Mouse (Mus musculus) heart, postnatal 0 days (tissue): ENCODE data around the gene Rdm1. TPM values are rescaled to one million over a fixed set of nuclear protein-coding genes. Genes with fewer than 3 reads are reported as not detected.
"Not testable (repeated sequence)": the region's sequence is repeated elsewhere in the genome, so short reads cannot be mapped to it uniquely, and the experiment has no call there.

Source experiments
- ATAC-seq: fragments of 200-750 bp; cut with Nextera tagmentation; 2 replicates; pipeline ENCODE4 v1.8.0; 2017; ENCODE audit warnings: low read depth, moderate number of reproducible peaks, moderate library complexity; ENCODE audit not compliant: insufficient read depth
- DNase-seq: peaks from one replicate; pipeline ENCODE4 v3.0.0-alpha.2; 2016; ENCODE audit warnings: low spot score
- H3K27ac ChIP-seq: fragments of 300-500 bp; sonication (generic); 2 replicates; pipeline ENCODE4 v1.5.1; 2014; ENCODE audit warnings: low read depth, mild to moderate bottlenecking
- H3K27me3 ChIP-seq: fragments of 300-500 bp; sonication (generic); 2 replicates; pipeline ENCODE4 v1.6.1; 2014; ENCODE audit warnings: low read length, mixed read lengths; ENCODE audit not compliant: control insufficient read depth, insufficient read depth
- H3K36me3 ChIP-seq: fragments of 300-500 bp; sonication (generic); replicated peaks from 2 replicates; pipeline ENCODE4 v1.6.1; 2014; ENCODE audit warnings: low read length, mixed read lengths; ENCODE audit not compliant: control insufficient read depth, insufficient read depth
- H3K4me1 ChIP-seq: fragments of 300-500 bp; sonication (generic); 2 replicates; pipeline ENCODE4 v1.6.1; 2014; ENCODE audit warnings: antibody characterized with exemption; ENCODE audit not compliant: control insufficient read depth, insufficient read depth
- H3K4me2 ChIP-seq: fragments of 300-500 bp; sonication (generic); 2 replicates; pipeline ENCODE4 v1.6.1; 2014; ENCODE audit warnings: low read depth, mild to moderate bottlenecking, low read length, moderate library complexity
- H3K4me3 ChIP-seq: fragments of 300-500 bp; sonication (generic); 2 replicates; pipeline ENCODE4 v1.5.1; 2014; ENCODE audit warnings: low read depth, low read length
- H3K9ac ChIP-seq: fragments of 300-500 bp; sonication (generic); replicated peaks from 2 replicates; pipeline ENCODE4 v1.6.1; 2014; ENCODE audit warnings: low read depth, low read length, mixed read lengths
- H3K9me3 ChIP-seq: fragments of 300-500 bp; sonication (generic); replicated peaks from 2 replicates; pipeline ENCODE4 v1.6.1; 2016; ENCODE audit warnings: low read length; ENCODE audit not compliant: control insufficient read depth
- CTCF ChIP-seq: IDR thresholded peaks from 2 replicates; pipeline ENCODE4 v1.5.1; 2016; ENCODE audit warnings: antibody characterized with exemption, control low read depth, low read depth
- EP300 ChIP-seq: IDR thresholded peaks from 2 replicates; pipeline ENCODE4 v1.6.1; 2016; ENCODE audit warnings: antibody characterized with exemption, low read depth
- WGBS: fragments of 180-500 bp; shearing (Covaris S2); extraction: QIAGEN DNeasy Blood & Tissue Kit; methylation state at CpG from one replicate; pipeline ENCODE4 v1.1.7; 2014; 5-methylcytosine and 5-hydroxymethylcytosine counted together
- polyA plus RNA-seq: library from polyadenylated mRNA; unstranded; fragments of >200 nt; fragmentation: Nextera tagmentation; extraction: Ambion mirVana; gene quantifications from 2 replicates; pipeline ENCODE4 v1.2.1, GENCODE M21; 2015
- total RNA-seq: library from RNA; depleted of rRNA; stranded (reverse); fragments of >200 nt; gene quantifications from 2 replicates; pipeline ENCODE4 v1.2.3, GENCODE M21; 2014; ENCODE audit warnings: low replicate concordance; rRNA removed

Gene Rdm1
- total RNA-seq (44.1 and 44.5 TPM in 2 replicates), polyA plus RNA-seq (38.1 and 40.4 TPM in 2 replicates)

DNA sequence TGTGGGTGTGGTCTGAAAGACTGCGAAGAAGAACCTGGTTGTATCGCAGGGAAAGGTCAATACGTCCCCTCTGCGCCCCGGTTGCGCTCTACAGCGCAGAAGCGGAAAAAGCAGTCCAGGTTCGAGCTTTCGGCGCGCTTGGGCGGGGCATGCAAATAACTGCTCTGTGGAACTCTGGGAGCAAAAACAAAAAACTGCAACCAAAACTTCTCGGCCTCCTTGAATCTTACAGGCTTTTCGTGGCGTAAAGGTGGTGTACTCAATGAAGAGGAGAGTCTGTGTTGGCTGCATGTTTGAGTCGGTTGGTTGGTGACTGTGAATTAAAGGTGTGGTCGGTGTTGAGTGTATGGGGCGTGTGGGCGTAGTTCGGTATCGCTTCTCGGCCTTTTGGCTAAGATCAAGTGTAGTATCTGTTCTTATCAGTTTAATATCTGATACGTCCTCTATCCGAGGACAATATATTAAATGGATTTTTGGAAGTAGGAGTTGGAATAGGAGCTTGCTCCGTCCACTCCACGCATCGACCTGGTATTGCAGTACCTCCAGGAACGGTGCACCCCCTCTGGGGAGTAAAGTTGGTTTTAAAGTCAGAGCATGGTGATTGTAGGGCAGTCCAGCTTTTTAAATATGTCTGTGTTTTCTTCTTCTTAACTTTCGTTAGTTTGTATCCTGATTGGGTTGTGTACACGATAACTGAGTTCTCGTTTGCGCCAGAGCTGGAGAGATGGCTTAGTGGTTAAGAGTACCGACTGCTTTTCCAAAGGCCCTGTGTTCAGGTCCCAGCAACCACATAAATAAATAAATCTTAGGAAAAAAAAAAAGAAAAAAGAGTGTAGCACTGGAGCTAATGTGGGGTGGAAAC is at the start of gene Rdm1:
Gene Rdm1 (plus strand): TSS at position 201 of the 862 bp plus-strand sequence.
- peak within 1 kb of the TSS; percentile 80 for H3K9ac ChIP-seq
- H3K4me3 ChIP-seq = peak within 1 kb of the TSS; percentile 73
- DNase-seq (peak; percentile 93), ATAC-seq (peak; percentile 85)
- no peaks in the 10 kb centered on the region for H3K27me3 ChIP-seq
- peaks cover 9% of the 10 kb centered on the region; the same call in 1 of the 2 replicates for H3K36me3 ChIP-seq
- H3K27ac ChIP-seq = peak within 1 kb of the TSS; percentile 98
- under 1% methylated on average over 32 of the region's 34 CpGs for WGBS
- peak within 1 kb of the TSS; percentile 96 for H3K4me2 ChIP-seq
- TF ChIP-seq CTCF (no peak), EP300 (peak; percentile 83)
- H3K4me1 ChIP-seq = 0 out of 2 replicates have a peak, but pooled peaks cover 5% of the 10 kb centered on the region
- no peaks in the 10 kb centered on the region for H3K9me3 ChIP-seq

DNA sequence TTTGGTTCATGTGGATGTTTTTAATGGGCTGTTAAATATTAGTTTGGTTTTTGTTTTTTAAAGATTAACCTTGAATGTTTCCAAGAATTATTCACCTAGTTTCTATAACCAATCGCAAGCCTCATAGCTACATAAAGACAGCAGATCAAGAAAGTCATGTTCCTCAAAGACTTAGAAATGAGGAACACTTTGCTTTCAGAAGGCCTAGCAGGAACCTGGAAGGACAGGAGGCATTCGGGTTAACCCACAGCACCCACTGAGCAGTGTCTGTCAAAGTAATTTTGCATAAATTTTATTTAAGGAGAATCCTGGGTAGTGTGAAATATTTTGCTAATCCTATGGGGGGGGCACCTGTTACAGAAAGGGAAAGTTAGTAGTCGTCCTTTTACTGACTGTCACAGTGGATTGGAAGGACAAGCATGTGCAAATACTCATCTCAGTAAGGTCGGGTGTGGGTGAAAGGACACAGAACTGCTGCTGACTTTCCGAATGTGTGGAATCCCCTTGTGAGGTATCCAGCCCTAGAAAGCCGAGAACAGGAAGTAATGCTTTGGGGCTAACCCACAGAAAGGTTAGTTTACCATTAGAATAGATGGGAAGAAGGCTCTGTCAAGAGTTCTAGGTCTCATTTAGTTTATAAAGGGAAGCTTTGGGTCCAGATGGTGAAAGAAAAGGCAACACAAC is 45.8 kb upstream of the Rdm1 start:
- ATAC-seq (no peak), DNase-seq (no peak)
- Histone ChIP-seq H3K9me3 (no peaks in the 10 kb centered on the region), H3K9ac (no peak overlapping the region), H3K27me3 (no peaks in the 10 kb centered on the region), H3K4me2 (no peak overlapping the region), H3K27ac (no peak overlapping the region), H3K4me3 (no peak overlapping the region), H3K4me1 (peaks cover 5% of the 10 kb centered on the region), H3K36me3 (peaks cover 48% of the 10 kb centered on the region)
- WGBS = 53% methylated on average over 6 of the region's 6 CpGs
- TF ChIP-seq EP300 (no peak), CTCF (no peak)

DNA sequence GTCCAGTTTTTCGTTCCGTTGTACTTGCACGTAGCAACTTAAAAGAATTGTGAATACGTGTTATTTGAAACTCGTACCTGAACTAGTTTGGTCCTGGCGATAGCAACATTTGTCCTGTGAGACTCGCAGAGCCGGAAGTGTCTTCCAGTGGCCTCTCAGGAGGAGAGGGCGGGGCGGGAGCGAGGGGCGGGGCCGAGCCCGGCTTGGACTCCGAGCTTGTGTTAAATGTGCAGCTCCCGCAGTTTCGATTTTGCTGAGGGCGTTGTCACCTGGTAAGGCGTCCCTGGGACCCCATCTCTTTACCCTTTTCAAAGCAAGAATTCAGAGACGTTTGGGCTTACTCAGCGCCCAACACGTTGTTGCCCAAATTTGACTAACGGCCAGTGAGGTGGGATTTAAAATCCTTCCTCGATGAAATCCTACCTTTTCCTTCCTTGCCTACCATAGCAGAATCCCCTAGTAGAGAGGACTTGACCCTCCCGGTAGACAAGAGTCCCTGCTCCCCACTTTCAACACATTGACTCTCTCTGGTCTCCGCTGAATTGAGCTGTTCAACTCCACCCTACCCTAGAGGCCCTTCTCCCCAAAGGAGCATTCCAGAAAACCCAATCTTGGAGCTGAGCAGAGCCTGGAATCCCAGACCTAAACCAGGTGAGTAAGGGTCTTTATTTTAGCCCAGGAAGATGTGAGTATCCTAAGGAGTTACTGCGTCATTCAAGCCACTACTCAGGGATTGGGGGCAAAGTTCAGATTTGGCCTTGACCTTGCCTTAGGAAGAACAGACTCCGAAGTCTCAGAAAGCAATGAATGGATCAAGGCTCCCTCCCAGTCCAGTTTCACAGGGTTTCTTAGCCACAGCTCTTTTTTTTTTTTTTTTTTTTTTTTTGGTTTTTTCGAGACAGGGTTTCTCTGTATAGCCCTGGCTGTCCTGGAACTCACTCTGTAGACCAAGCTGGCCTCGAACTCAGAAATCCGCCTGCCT is 44.6 kb upstream of the Rdm1 start, which contains the start of gene Tmem106a:
Gene Tmem106a (plus strand): TSS at position 189 of the 982 bp plus-strand sequence.
- ATAC-seq (peak; percentile 67; the same call in 1 of the 2 replicates), DNase-seq (peak; percentile 64)
- TF ChIP-seq EP300 = no peak
- no peak for TF ChIP-seq CTCF
- Histone ChIP-seq H3K27me3 (no peaks in the 10 kb centered on the region), H3K9me3 (no peaks in the 10 kb centered on the region), H3K4me2 (peak within 1 kb of the TSS; percentile 71), H3K9ac (peak within 1 kb of the TSS; percentile 65), H3K36me3 (peaks cover 45% of the 10 kb centered on the region), H3K4me1 (peaks cover 5% of the 10 kb centered on the region), H3K4me3 (peak within 1 kb of the TSS; percentile 61), H3K27ac (no peak within 1 kb of the TSS)
- 18% methylated on average over 30 of the region's 31 CpGs for WGBS

DNA sequence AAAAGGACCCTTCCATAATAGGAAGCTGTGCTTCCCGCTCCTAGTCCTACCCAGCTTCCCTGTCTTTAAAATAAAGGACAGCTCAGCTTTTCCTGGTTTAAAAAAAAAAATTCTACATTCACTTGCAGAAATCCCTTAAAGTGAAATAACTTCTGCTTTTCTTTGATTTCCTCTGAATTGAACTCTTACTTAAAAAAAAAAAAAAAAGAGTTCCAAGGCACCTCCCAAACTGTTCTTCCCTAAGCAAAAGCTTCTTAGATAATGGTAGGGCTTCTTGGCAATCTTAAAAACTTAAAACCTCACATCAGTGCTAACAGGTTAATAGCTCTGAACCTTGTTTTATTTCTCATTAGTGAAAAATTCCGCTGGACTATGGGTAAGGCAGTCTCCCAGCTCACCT is 43.8 kb upstream of the Rdm1 start:
- no peaks in the 10 kb centered on the region for H3K9me3 ChIP-seq
- H3K9ac ChIP-seq = no peak overlapping the region
- TF ChIP-seq EP300 (no peak), CTCF (no peak)
- no peaks in the 10 kb centered on the region for H3K27me3 ChIP-seq
- peaks cover 36% of the 10 kb centered on the region for H3K36me3 ChIP-seq
- 68% methylated on average over 2 of the region's 2 CpGs for WGBS
- peaks cover 5% of the 10 kb centered on the region for H3K4me1 ChIP-seq
- H3K4me2 ChIP-seq = no peak overlapping the region
- no peak for DNase-seq
- H3K4me3 ChIP-seq = no peak overlapping the region
- no peak for ATAC-seq
- no peak overlapping the region for H3K27ac ChIP-seq

DNA sequence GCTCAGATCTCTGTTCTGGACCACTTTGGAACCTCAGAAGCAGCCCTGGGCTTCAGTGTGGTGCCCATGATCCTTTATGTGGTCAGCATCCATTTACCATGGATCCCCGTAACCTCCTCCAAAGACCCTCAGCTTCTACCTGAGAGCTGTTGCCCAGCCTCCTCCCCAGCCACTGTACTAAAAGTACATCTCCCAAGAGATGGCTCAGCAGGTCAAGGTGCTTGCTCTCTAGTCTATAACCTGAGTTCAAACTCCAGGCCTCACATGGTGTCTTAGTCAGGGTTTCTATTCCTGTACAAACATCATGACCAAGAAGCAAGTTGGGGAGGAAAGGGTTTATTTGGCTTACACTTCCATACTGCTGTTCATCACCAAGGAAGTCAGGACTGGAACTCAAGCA is 42.0 kb upstream of the Rdm1 start:
- not testable (repeated sequence) for H3K4me3 ChIP-seq, H3K27me3 ChIP-seq, H3K9ac ChIP-seq, H3K9me3 ChIP-seq, H3K4me1 ChIP-seq, H3K27ac ChIP-seq, DNase-seq, H3K4me2 ChIP-seq, ATAC-seq
- H3K36me3 ChIP-seq = peaks cover 20% of the 10 kb centered on the region
- WGBS = 94% methylated on average over 1 of the region's 1 CpGs
